Mouse (Mus musculus) kidney, adult 2 months (tissue): ENCODE measurements around the gene Wdr86. TPM values are rescaled to one million over a fixed set of nuclear protein-coding genes. Genes with fewer than 3 reads are reported as not detected.
"Not testable (repeated sequence)": the region's sequence is repeated elsewhere in the genome, so short reads cannot be mapped to it uniquely, and the experiment has no call there.

Source experiments
- DNase-seq: peaks from one replicate; pipeline ENCODE4 v3.0.0; 2021
- H3K27ac ChIP-seq: fragments of 200-500 bp; 2 replicates; pipeline ENCODE4 v1.5.1; 2012; ENCODE audit warnings: low read depth, low read length, control low read depth, inconsistent platforms; ENCODE audit not compliant: insufficient read depth
- H3K27me3 ChIP-seq: fragments of 200-500 bp; replicated peaks from 2 replicates; pipeline ENCODE4 v1.6.1; 2012; ENCODE audit warnings: mild to moderate bottlenecking, moderate library complexity, low read length, inconsistent platforms; ENCODE audit not compliant: control insufficient read depth, insufficient read depth
- H3K36me3 ChIP-seq: fragments of 200-500 bp; 2 replicates; pipeline ENCODE4 v1.6.1; 2012; ENCODE audit warnings: mild to moderate bottlenecking, moderate library complexity, low read length, inconsistent platforms; ENCODE audit not compliant: control insufficient read depth, insufficient read depth
- H3K4me1 ChIP-seq: fragments of 200-500 bp; 2 replicates; pipeline ENCODE4 v1.6.1; 2011; ENCODE audit warnings: low read length; ENCODE audit not compliant: control insufficient read depth, insufficient read depth
- H3K4me3 ChIP-seq: fragments of 200-500 bp; 2 replicates; pipeline ENCODE4 v1.5.1; 2011; ENCODE audit warnings: mild to moderate bottlenecking, low read depth, low read length, control low read depth; ENCODE audit not compliant: insufficient read depth
- CTCF ChIP-seq: fragments of 200-500 bp; conservative IDR thresholded peaks from 2 replicates; pipeline ENCODE4 v1.5.1; 2011; ENCODE audit warnings: low read depth, mild to moderate bottlenecking, control low read depth, low read length, moderate library complexity, mixed read lengths; ENCODE audit not compliant: insufficient read depth, insufficient read length
- POLR2A ChIP-seq: fragments of 200-500 bp; IDR thresholded peaks from one replicate; pipeline ENCODE4 v1.6.1; 2011; ENCODE audit warnings: low read depth, low read length, control low read depth
- WGBS: fragments of 180-500 bp; shearing (Covaris S2); methylation state at CpG from one replicate; pipeline ENCODE4 v1.1.7; 2018; 5-methylcytosine and 5-hydroxymethylcytosine counted together
- polyA plus RNA-seq: library from polyadenylated mRNA; depleted of rRNA; stranded (reverse); fragments of >200 nt; gene quantifications from 2 replicates; pipeline ENCODE4 v1.2.3, GENCODE M21; 2012

Gene Wdr86
- polyA plus RNA-seq, 1 experiment = 7.0 TPM

GRCm38 (mm10) chr5:24696704-24697103 is 33.8 kb downstream of the Wdr86 start:
- WGBS = 61% methylated on average over 3 of the region's 3 CpGs

GRCm38 (mm10) chr5:24687696-24688095 is 42.8 kb downstream of the Wdr86 start:
- no peak overlapping the region for H3K4me3 ChIP-seq
- DNase-seq = peak; percentile 10
- H3K27me3 ChIP-seq = no peaks in the 10 kb centered on the region
- TF ChIP-seq POLR2A = no peak
- no peak for TF ChIP-seq CTCF
- peaks cover 5% of the 10 kb centered on the region; the same call in 1 of the 2 replicates for H3K4me1 ChIP-seq
- WGBS = 56% methylated on average over 1 of the region's 1 CpGs
- H3K27ac ChIP-seq = no peak overlapping the region
- H3K36me3 ChIP-seq = peaks cover under 1% of the 10 kb centered on the region; the same call in 1 of the 2 replicates

More at GRCm38 (mm10) chr5:24696704-24697103, 33.8 kb downstream of the Wdr86 start:
- H3K4me3 ChIP-seq = no peak overlapping the region
- peak; percentile 39 for DNase-seq
- H3K36me3 ChIP-seq = peaks cover 10% of the 10 kb centered on the region
- peak overlapping the region; percentile 35; the same call in 1 of the 2 replicates for H3K27ac ChIP-seq
- no peaks in the 10 kb centered on the region for H3K4me1 ChIP-seq
- TF ChIP-seq CTCF (no peak), POLR2A (no peak)
- H3K27me3 ChIP-seq = no peaks in the 10 kb centered on the region

DNA sequence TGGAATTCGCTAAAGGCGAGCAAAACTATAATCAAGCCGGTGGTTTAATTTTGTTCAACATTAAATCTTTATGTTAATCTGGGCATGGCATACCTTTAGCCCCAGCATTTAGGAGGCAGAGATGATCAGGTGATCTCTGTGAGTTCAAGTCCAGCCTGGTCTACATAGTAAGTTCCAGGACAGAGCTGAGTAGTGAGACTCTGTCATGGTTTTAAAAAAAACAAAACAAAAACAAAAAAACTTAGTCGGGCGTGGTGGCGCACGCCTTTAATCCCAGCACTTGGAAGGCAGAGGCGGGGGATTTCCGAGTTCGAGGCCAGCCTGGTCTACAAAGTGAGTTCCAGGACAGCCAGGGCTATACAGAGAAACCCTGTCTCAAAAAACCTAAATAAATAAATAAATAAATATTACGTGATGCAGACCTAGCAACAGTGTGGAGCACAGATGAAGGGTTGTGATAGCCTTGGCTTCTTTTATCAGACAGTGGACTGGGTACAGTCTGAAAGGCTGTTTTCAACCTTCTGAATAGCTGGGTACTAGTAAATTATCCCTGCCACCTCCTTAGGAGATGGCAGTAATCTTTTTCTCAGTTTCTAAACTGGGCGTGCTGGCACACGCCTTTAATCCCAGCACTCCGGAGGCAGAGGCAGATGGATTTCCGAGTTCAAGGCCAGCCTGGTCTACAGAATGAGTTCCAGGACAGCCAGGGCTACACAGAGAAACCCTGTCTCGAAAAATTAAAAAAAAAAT is 43.7 kb downstream of the Wdr86 start:
- not testable (repeated sequence) for DNase-seq, H3K27ac ChIP-seq, H3K4me1 ChIP-seq, H3K36me3 ChIP-seq, H3K27me3 ChIP-seq
- WGBS = 64% methylated on average over 16 of the region's 16 CpGs
- peak overlapping the region; percentile 20; the same call in 1 of the 2 replicates for H3K4me3 ChIP-seq

- Histone ChIP-seq H3K4me1 (peaks cover 5% of the 10 kb centered on the region; the same call in 1 of the 2 replicates), H3K4me3 (peak overlapping the region; percentile 98), H3K27me3 (no peaks in the 10 kb centered on the region), H3K27ac (peak overlapping the region; percentile 79), H3K36me3 (no peaks in the 10 kb centered on the region)
- no peak for DNase-seq
- under 1% methylated on average over 15 of the region's 15 CpGs for WGBS
- TF ChIP-seq CTCF = no peak
- TF ChIP-seq POLR2A = no peak
These were observed 44.4 kb downstream of the Wdr86 start for GRCm38 (mm10) chr5:24686176-24686575.

GRCm38 (mm10) chr5:24685366-24686093 is 45.0 kb downstream of the Wdr86 start, which contains the start of gene Nub1:
Nub1 (plus strand) TSS chr5:24685532.
- TF ChIP-seq POLR2A = peak; percentile 74
- peak; percentile 55 for TF ChIP-seq CTCF
- Histone ChIP-seq H3K27ac (peak within 1 kb of the TSS; percentile 87), H3K27me3 (no peaks in the 10 kb centered on the region), H3K4me3 (peak within 1 kb of the TSS; percentile 98), H3K36me3 (no peaks in the 10 kb centered on the region), H3K4me1 (peaks cover 5% of the 10 kb centered on the region; the same call in 1 of the 2 replicates)
- WGBS = under 1% methylated on average over 53 of the region's 53 CpGs
- peak; percentile 99 for DNase-seq

GRCm38 (mm10) chr5:24684578-24685365 is 45.8 kb downstream of the Wdr86 start:
- peak; percentile 12 for DNase-seq
- Histone ChIP-seq H3K27ac (peak overlapping the region; percentile 87), H3K36me3 (no peaks in the 10 kb centered on the region), H3K4me3 (peak overlapping the region; percentile 63), H3K4me1 (peaks cover 5% of the 10 kb centered on the region; the same call in 1 of the 2 replicates), H3K27me3 (no peaks in the 10 kb centered on the region)
- 26% methylated on average over 16 of the region's 16 CpGs for WGBS
- no peak for TF ChIP-seq POLR2A
- 0 out of 2 replicates have a peak, but pooled peaks have one; percentile 0 for TF ChIP-seq CTCF
